In genomic region chr3:35966493-35966892, GRCm38 (mm10) we compare ENCODE assay signal across 12 mouse cellular contexts.
"Had no signal": no experiment of that assay in that cellular context is flagged by ENCODE, and none has a peak within 500 bp of the region (broad histone marks: within the 10 kb centered on the region; RNA-seq: fewer than 3 reads in every experiment).

No protein-coding gene starts in this region.

- DNase-seq: kidney, postnatal 14 days; layer of hippocampus, adult 9-11 months; layer of hippocampus, postnatal 36 days; liver; liver, embryonic 13.5 days; liver, postnatal 0 days; right cerebral cortex, postnatal 14 days; thymus, postnatal 36 days had no signal

- H3K9ac ChIP-seq: limb, embryonic 12.5 days; liver, embryonic 13.5 days; liver, postnatal 0 days; midbrain, embryonic 15.5 days; neural tube, embryonic 13.5 days had no signal

- H3K4me3 ChIP-seq: limb, embryonic 12.5 days; liver, embryonic 13.5 days; midbrain, embryonic 15.5 days; neural tube, embryonic 13.5 days had no signal

- ATAC-seq: liver, postnatal 0 days; midbrain, embryonic 15.5 days had no signal

- H3K27me3 ChIP-seq: limb, embryonic 12.5 days; liver, embryonic 13.5 days; midbrain, embryonic 15.5 days; neural tube, embryonic 13.5 days had no signal

- H3K9me3 ChIP-seq: limb, embryonic 12.5 days; liver, embryonic 13.5 days; midbrain, embryonic 15.5 days; neural tube, embryonic 13.5 days had no signal

- H3K27ac ChIP-seq: limb, embryonic 12.5 days; liver, embryonic 13.5 days; midbrain, embryonic 15.5 days; neural tube, embryonic 13.5 days had no signal

- H3K4me1 ChIP-seq: limb, embryonic 12.5 days; midbrain, embryonic 15.5 days; neural tube, embryonic 13.5 days had no signal

- H3K4me2 ChIP-seq: limb, embryonic 12.5 days; liver, embryonic 13.5 days; midbrain, embryonic 11.5 days; midbrain, embryonic 15.5 days; neural tube, embryonic 13.5 days had no signal

- H3K36me3 ChIP-seq: liver, embryonic 13.5 days had no signal
